ENCODE assay signal across 20 mouse cellular contexts in the genomic region with DNA sequence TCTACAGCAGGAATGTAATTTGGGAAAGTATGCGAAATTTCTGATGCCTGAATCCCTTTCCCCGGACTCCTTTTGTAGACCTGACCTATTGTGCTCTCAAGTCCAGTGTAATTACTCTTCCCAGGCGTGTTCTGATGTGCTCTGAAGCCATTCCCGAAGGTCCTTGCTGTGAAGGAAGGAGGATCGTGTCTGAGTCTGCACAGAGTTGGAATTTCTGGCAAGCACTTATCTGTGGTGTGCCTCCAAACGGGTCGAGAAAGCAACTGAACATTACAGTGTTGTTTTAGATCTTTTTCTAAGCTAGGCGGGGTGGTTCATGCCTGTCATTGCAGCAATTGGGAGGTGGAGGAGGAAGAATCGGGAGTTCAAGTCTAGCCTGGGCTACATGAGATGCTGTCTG.
DNase-seq lines count a peak whose midpoint lies in the region; TF ChIP-seq lines count a peak whose summit lies in the region.
"Had no signal": no experiment of that assay in that cellular context is flagged by ENCODE, and none has a peak within 500 bp of the region (broad histone marks: within the 10 kb centered on the region; RNA-seq: fewer than 3 reads in every experiment).

No protein-coding gene starts in this region.

- H3K36me3 ChIP-seq in limb, embryonic 10.5 days: no peaks in the 10 kb centered on the region
- H3K36me3 ChIP-seq: embryonic facial prominence, embryonic 10.5 days; heart, embryonic 15.5 days; hindbrain, embryonic 13.5 days had no signal

- 70% methylated on average over 9 of the region's 9 CpGs for WGBS in lung, adult 2 months
- 88% methylated on average over 9 of the region's 9 CpGs for WGBS in limb, embryonic 10.5 days

- no peaks in the 10 kb centered on the region for H3K4me1 ChIP-seq in lung, adult 2 months (ENCODE audit: control insufficient read depth, insufficient read depth, low read length)
- H3K4me1 ChIP-seq in limb, embryonic 10.5 days: no peaks in the 10 kb centered on the region
- H3K4me1 ChIP-seq: embryonic facial prominence, embryonic 10.5 days; hindbrain, embryonic 13.5 days had no signal

- H3K4me3 ChIP-seq in lung, adult 2 months (replicated peaks; ENCODE audit: extremely low read depth, low read depth, low read length): no peak overlapping the region
- H3K4me3 ChIP-seq in limb, embryonic 10.5 days: no peak overlapping the region
- H3K4me3 ChIP-seq: embryonic facial prominence, embryonic 10.5 days; gastrocnemius, adult 2 months; heart, embryonic 15.5 days; hindbrain, embryonic 13.5 days had no signal

- intact Hi-C loops in heart, postnatal 25 days (cut with DNase I): no loop called here

- H3K27me3 ChIP-seq in limb, embryonic 10.5 days (ENCODE audit: low read depth, poor library complexity, severe bottlenecking): 0 out of 2 replicates have a peak, but pooled peaks cover 8% of the 10 kb centered on the region
- H3K27me3 ChIP-seq: CH12.LX; heart, embryonic 15.5 days; hindbrain, embryonic 13.5 days had no signal

- no peak overlapping the region for H3K27ac ChIP-seq in limb, embryonic 10.5 days
- H3K27ac ChIP-seq: embryonic facial prominence, embryonic 10.5 days; gastrocnemius, adult 2 months; heart, embryonic 15.5 days; hindbrain, embryonic 13.5 days; hindbrain, postnatal 0 days had no signal

- peak; percentile 37 to 61 for DNase-seq in heart, adult 18-20 months
- no peak for DNase-seq in heart, postnatal 25 days (ENCODE audit: low spot score)
- DNase-seq in lung, postnatal 10 days: peak; percentile 9
- no peak for DNase-seq in lung, adult 2 months
- peak; percentile 10 for DNase-seq in testis, postnatal 14 days (ENCODE audit: low spot score)
- no peak for DNase-seq in testis, postnatal 10 days (ENCODE audit: low spot score)
- DNase-seq in heart, postnatal 4 days: peak; percentile 5
- no peak for DNase-seq in limb, embryonic 10.5 days (ENCODE audit: low spot score)
- DNase-seq: adrenal gland, postnatal 10 days; cerebellum, adult 11-12 months; cerebellum, adult 9-10 months; cerebellum, postnatal 36 days; gastrocnemius, adult 2 months; gastrocnemius, postnatal 25 days; kidney, adult 11 months had no signal

- no peak for TF ChIP-seq POLR2A in lung, adult 2 months (IDR thresholded peaks at IDR 0.05; ENCODE audit: borderline replicate concordance, extremely low read depth, low read depth, low read length)

- H3K9me3 ChIP-seq in limb, embryonic 10.5 days (replicated peaks): no peaks in the 10 kb centered on the region
- H3K9me3 ChIP-seq: embryonic facial prominence, embryonic 10.5 days; heart, embryonic 15.5 days; hindbrain, embryonic 13.5 days had no signal

- TF ChIP-seq CTCF in lung, adult 2 months (IDR thresholded peaks at IDR 0.05; ENCODE audit: insufficient read depth, low read length): no peak

Comparison
In these comparisons a context has a peak if more than half of its experiments do, and no peak if none do; other contexts are left out.
1. DNase-seq: peak in heart, adult 18-20 months (2 of 2), lung, postnatal 10 days (single experiment), testis, postnatal 14 days (single experiment) and heart, postnatal 4 days (single experiment); none in heart, postnatal 25 days (single experiment), lung, adult 2 months (single experiment), testis, postnatal 10 days (single experiment) and limb, embryonic 10.5 days (single experiment).